8 mouse cellular contexts compared by ENCODE assay signal in genomic region chr4:43711821-43712220, GRCm38 (mm10). TPM values are rescaled to one million over a fixed set of nuclear protein-coding genes. Genes with fewer than 3 reads are reported as not detected.
DNase-seq lines count a peak whose midpoint lies in the region; ATAC-seq and TF ChIP-seq lines count a peak whose summit lies in the region.
"Had no signal": no experiment of that assay in that cellular context is flagged by ENCODE, and none has a peak within 500 bp of the region (broad histone marks: within the 10 kb centered on the region; RNA-seq: fewer than 3 reads in every experiment).

No protein-coding gene starts in this region.

- H3K27ac ChIP-seq in small intestine, adult 2 months (ENCODE audit: insufficient read depth, low read depth, low read length): no peak overlapping the region
- H3K27ac ChIP-seq: limb, embryonic 13.5 days had no signal

- peak; percentile 81 for ATAC-seq in common myeloid progenitor, adult 5-6 weeks (replicated peaks; ENCODE audit: low read depth, poor library complexity, severe bottlenecking)

- no peaks in the 10 kb centered on the region for H3K4me1 ChIP-seq in E14TG2a.4 (replicated peaks; ENCODE audit: low read depth, low read length)
- no peaks in the 10 kb centered on the region for H3K4me1 ChIP-seq in small intestine, adult 2 months (ENCODE audit: control insufficient read depth, insufficient read depth, insufficient read length, low read length)

- peak; percentile 85 for TF ChIP-seq CTCF in E14TG2a.4 (conservative IDR thresholded peaks at IDR 0.05; ENCODE audit: low read length)
- TF ChIP-seq CTCF in small intestine, adult 2 months (IDR thresholded peaks at IDR 0.05; ENCODE audit: extremely low read depth, insufficient read length, insufficient replicate concordance, low read depth, low read length): peak; percentile 96; the same call in 1 of the 2 replicates

- DNase-seq in adipocyte (ENCODE audit: low spot score): peak; percentile 81
- peak; percentile 80 for DNase-seq in heart, adult 8-10 months (ENCODE audit: low spot score)
- peak; percentile 49 to 87 for DNase-seq in layer of hippocampus, adult 18-20 months (ENCODE audit: low spot score in 2 of 2)
- peak; percentile 79 for DNase-seq in lung, postnatal 25 days (ENCODE audit: low spot score)

- H3K36me3 ChIP-seq in E14TG2a.4 (ENCODE audit: insufficient read depth, low read length): no peaks in the 10 kb centered on the region
- H3K36me3 ChIP-seq in small intestine, adult 2 months (ENCODE audit: control insufficient read depth, insufficient read depth, low read length): no peaks in the 10 kb centered on the region
- H3K36me3 ChIP-seq: limb, embryonic 13.5 days had no signal

- TF ChIP-seq POLR2A in small intestine, adult 2 months (IDR thresholded peaks at IDR 0.05; ENCODE audit: low read depth, low read length): no peak

- no peak overlapping the region for H3K4me3 ChIP-seq in E14TG2a.4 (replicated peaks; ENCODE audit: low read length)
- no peak overlapping the region for H3K4me3 ChIP-seq in small intestine, adult 2 months (ENCODE audit: low read depth, low read length)
- H3K4me3 ChIP-seq: limb, embryonic 13.5 days had no signal

- 0% methylated on average over 2 of the region's 2 CpGs for WGBS in small intestine, adult 2 months

- peaks cover 35% of the 10 kb centered on the region for H3K27me3 ChIP-seq in E14TG2a.4 (ENCODE audit: insufficient read depth, low read length)
- no peaks in the 10 kb centered on the region for H3K27me3 ChIP-seq in small intestine, adult 2 months (ENCODE audit: control insufficient read depth, insufficient read depth, low read length)
- H3K27me3 ChIP-seq: limb, embryonic 13.5 days had no signal

- H3K9me3 ChIP-seq in E14TG2a.4 (ENCODE audit: low read length): no peaks in the 10 kb centered on the region
- H3K9me3 ChIP-seq: limb, embryonic 13.5 days had no signal

RNA-seq across cellular contexts. Expression of gene Olfr71, which starts 1.8 kb away (rescaled TPM):
- total RNA-seq in common myeloid progenitor, adult 5-6 weeks (2017): not detected in 2 replicates
- total RNA-seq in heart, adult 8-10 months (2022): not detected
- not detected for total RNA-seq in layer of hippocampus, adult 18-20 months (2021)
- not detected in 2 replicates for polyA plus RNA-seq in small intestine, adult 2 months (2012; rRNA removed)
- polyA plus RNA-seq: limb, embryonic 13.5 days had no signal

RNA-seq across cellular contexts. Expression of gene Olfr70, which starts 11.2 kb away (rescaled TPM):
- total RNA-seq in common myeloid progenitor, adult 5-6 weeks (2017): not detected in 2 replicates
- not detected for total RNA-seq in heart, adult 8-10 months (2022)
- total RNA-seq in layer of hippocampus, adult 18-20 months (2021): not detected
- not detected in 2 replicates for polyA plus RNA-seq in small intestine, adult 2 months (2012; rRNA removed)
- polyA plus RNA-seq: limb, embryonic 13.5 days had no signal

RNA-seq across cellular contexts. Expression of gene Hrct1, which starts 15.2 kb away (rescaled TPM):
- total RNA-seq in common myeloid progenitor, adult 5-6 weeks (2017): not detected in 2 replicates
- 1 to 10 TPM; 3.0 to 4.4 (median 4.3) TPM for total RNA-seq in heart, adult 8-10 months (2022)
- 1 to 10 TPM in 1 of 2 experiments, under 1 TPM in 1; 0.79 to 1.6 TPM for total RNA-seq in layer of hippocampus, adult 18-20 months (2021)
- 1.0 and 2.0 TPM in 2 replicates for polyA plus RNA-seq in small intestine, adult 2 months (2012; rRNA removed)

RNA-seq across cellular contexts. Expression of gene Spaar, which starts 18.0 kb away (rescaled TPM):
- total RNA-seq in common myeloid progenitor, adult 5-6 weeks (2017): not detected in 2 replicates
- total RNA-seq in heart, adult 8-10 months (2022): 1 to 10 TPM; 3.6 to 4.4 (median 4.1) TPM
- total RNA-seq in layer of hippocampus, adult 18-20 months (2021): 1 to 10 TPM in 1 of 2 experiments, under 1 TPM in 1; 0.58 to 1.3 TPM
- polyA plus RNA-seq in small intestine, adult 2 months (2012; rRNA removed): 0.28 and 1.1 TPM in 2 replicates

RNA-seq across cellular contexts. Expression of gene Fam221b, which starts 42.9 kb away (rescaled TPM):
- total RNA-seq in common myeloid progenitor, adult 5-6 weeks (2017): 0.55 and 0.92 TPM in 2 replicates
- total RNA-seq in heart, adult 8-10 months (2022): under 1 TPM; 0.14 to 0.38 (median 0.28) TPM
- 1 to 10 TPM; 1.5 to 1.8 TPM for total RNA-seq in layer of hippocampus, adult 18-20 months (2021)
- polyA plus RNA-seq in small intestine, adult 2 months (2012; rRNA removed): not detected in 2 replicates
